Mouse (Mus musculus) frontal cortex, postnatal 25 days (tissue): ENCODE measurements around the gene Slc22a22.
"Not testable (repeated sequence)": the region's sequence is repeated elsewhere in the genome, so short reads cannot be mapped to it uniquely, and the experiment has no call there.

ENCODE experiments used
- DNase-seq, 2 experiments: peaks; one replicate each; pipeline ENCODE4 v3.0.0; 2022; ENCODE audit warnings: low spot score in 2 of 2

Slc22a22 gene

DNA sequence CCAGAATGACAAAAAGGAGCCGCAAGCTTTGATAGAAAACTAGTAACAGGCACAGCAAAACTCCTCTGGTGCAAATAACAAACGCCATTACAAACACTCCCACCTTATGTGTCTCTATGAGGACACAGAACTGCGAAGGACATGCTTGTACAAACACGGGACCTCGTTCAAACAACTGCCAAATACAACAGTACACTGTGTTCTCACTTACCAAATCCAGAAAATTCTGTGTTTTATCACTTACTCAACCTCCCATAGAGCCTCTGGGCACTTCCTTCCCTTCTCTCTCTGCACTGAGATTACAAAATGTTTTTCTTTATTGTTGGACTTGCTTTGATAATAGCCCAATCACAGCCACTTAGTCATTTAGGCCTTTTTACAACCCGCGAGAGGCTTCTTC is 97.0 kb downstream of the Slc22a22 start:
- no peak for DNase-seq

- no peak for DNase-seq
Measured at GRCm38 (mm10) chr15:57366446-57366845, 111.0 kb downstream of the Slc22a22 start.

DNA sequence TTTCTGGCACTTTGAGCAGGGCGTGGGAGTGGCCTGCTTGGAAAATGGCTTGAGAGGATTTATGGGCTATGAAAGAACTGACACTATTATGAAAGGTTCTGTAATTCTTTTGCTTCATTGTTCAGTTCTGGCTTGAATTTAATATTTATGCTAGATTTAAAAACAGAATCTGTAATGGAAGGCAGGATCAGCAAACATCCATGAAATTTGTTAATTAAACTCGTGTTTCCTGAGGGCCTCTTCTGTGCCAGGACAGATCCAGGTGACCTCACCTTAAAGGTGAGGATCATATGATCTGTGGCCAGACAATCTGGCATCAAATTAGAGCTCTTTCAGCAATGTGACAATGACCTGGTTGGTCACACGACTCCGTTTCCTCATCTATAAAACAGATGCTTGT is 122.1 kb downstream of the Slc22a22 start:
- no peak for DNase-seq

DNA sequence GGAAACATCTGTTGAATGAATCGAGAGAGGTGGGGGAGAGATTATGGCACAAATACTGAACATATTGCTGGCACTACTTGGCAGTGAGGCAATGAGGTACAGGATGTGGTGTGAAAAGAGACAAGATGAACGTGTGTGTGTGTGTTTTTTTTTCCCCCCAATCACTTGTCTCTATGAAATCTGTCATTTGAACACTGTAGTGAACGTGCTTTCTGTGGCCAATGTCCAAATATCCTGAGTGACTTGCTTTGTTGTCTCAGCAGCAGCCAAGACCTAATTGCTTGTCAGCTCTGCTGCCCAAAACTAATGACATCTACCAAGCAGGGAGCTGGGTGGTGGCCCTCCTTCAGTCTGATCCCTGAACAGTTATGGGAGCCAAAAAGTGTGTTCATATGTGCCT is 136.9 kb downstream of the Slc22a22 start:
- DNase-seq, result no peak

DNA sequence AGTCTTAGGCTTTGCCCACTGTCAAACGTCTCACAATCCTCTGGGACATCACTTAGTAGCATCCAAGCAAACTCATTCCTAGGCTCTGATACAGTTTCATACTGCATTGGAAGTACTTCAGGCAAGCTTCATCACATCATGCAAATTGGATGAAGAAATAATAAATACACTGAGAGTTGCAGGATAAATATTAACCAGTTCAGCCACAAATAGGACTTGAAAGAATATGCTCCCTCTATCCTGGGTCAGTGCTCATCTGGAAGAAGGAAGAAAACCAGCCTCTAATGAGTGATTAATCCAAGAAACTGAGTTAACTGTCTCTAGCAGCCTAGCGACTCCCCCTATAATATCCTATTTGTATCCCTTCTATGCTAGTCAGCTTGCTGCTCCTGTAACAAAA is 146.1 kb downstream of the Slc22a22 start:
- no peak for DNase-seq

DNA sequence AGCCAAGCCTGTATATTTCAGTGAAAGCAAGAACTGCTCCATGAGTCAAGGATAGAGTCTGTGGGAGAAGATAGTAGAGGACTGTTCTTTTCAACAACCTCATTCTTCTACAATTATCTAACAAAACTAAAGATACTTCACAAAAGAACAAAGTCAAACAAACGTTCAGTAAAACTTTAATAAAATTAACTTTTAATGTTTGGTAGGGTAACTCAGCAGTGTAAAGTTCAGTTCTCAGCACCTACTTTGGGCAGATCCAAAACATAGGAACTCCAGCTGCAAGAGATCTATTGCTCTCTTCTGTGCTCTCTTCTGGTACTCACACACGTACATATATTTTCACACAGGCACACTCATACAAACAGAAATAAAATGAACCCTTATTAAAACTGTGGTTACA is 159.4 kb downstream of the Slc22a22 start:
- no peak for DNase-seq

DNA sequence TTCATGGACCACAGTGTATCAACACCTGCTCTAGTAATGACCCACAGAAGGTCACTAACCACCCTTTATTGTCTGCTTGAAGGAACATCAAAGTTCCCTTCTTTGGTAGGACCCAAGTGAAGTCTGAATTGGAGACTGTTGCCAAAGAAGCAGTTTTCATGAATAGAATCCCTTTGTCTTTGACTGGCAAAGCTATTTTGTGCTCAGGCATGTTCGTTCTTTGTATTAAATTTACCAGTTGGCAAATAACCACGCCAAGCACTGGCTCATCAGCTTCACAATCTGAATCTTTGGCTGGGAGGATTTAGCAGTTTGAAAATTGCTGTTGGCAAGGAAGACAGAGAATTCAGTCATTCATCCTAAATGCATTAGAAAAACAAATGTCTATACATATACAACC is 160.9 kb downstream of the Slc22a22 start:
- DNase-seq, result no peak

GRCm38 (mm10) chr15:57302710-57303109 is 174.7 kb downstream of the Slc22a22 start:
- no peak for DNase-seq

DNA sequence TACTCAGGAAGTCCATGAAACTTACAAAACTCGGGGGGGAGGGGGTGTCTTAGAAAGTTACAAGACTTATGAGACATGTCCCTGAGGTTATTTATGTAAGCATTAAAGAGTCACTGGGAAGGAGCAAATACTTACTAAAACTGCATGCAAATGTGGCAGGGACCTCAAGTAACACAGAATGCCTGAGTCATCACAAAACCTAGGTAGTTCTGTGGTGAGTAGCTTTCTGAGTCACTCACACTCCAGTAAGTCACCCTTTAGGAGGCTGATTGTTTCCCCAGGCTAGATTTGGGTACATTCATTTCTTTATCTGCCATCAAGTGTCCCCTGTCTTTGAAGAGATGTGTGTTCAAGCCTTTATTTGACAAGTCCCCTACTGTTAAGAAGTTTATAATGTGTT is 198.9 kb downstream of the Slc22a22 start:
- no peak for DNase-seq

GRCm38 (mm10) chr15:57276411-57276810 is 201.0 kb downstream of the Slc22a22 start:
- no peak for DNase-seq

- not testable (repeated sequence) for DNase-seq
Measured at GRCm38 (mm10) chr15:57240061-57240460, 237.4 kb downstream of the Slc22a22 start.

- no peak for DNase-seq
Measured at GRCm38 (mm10) chr15:57230439-57230838, 247.0 kb downstream of the Slc22a22 start.

GRCm38 (mm10) chr15:57205315-57205714 is 272.1 kb downstream of the Slc22a22 start:
- no peak for DNase-seq

DNA sequence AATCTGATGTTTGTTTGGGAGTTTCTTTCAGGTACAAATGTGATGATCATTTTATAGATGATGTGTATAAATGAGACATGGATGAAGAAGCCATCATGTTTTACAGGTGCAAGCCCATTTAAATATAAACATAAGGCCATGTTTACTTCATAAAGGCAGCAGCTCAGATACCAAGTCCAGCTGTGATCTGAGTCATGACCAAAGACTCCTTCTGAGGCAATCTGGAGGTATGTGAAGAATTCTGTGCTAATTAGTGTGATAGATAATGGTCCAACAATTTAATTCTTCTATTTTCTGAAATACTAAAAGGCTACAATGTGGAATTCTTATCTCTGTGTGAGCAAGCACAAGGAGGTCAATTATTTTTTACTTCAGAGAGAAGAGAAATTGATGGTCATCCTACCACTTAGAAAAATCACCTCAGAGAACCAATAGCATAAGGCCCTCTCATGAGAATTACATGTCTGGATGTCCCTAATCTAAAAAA is 272.9 kb downstream of the Slc22a22 start:
- no peak for DNase-seq
